Mouse (Mus musculus) bone marrow macrophage, adult 2 months (primary cell): ENCODE measurements around the gene Creb3.

Experiments used
- CTCF ChIP-seq: IDR thresholded peaks from 2 replicates; pipeline ENCODE4 v1.5.1; 2012; ENCODE audit warnings: low read depth, mild to moderate bottlenecking, low read length, moderate library complexity
- POLR2A ChIP-seq: IDR thresholded peaks from 2 replicates; pipeline ENCODE4 v1.6.1; 2012; ENCODE audit warnings: mild to moderate bottlenecking, low read depth, low read length, borderline replicate concordance

GRCm38 (mm10) chr4:43530081-43530501, 32.0 kb upstream of the Creb3 start:
- TF ChIP-seq POLR2A (no peak), CTCF (no peak)
